Mouse (Mus musculus): ENCODE data around the gene Mcrip1.

The Mcrip1 gene

DNA sequence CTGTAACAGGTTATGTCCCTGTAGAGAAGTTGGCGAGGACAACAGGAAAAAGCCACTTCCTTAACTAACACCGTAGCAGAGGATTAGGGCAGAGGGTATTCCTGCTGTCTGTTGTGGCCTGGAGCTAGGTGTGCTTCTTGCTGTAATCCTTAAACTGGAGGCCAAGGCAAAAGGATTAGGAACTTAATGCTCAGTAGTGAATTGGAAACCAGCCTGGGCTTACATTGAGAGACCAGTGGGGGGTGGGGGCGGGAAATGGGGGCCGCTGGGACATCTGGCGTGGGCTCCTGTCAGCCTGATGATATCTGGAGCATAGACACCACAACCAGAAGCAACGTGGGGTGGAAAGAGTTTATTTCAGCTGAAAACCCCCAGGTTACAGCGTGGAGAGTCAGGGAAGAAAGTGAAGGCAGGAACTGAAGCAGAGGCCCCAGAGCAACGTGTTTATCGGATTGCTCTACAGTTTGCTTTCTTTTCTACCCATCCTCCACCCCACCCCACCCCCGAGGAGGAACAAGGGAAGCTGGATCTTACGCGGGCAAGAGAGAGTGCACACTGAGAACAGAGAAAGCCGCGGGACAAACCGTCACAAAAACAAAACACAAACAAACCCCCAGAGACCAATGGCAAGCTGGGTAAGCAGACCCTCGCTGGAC is 39.0 kb downstream of the Mcrip1 start:
- DNase-seq: peak; percentile 39 to 45

DNA sequence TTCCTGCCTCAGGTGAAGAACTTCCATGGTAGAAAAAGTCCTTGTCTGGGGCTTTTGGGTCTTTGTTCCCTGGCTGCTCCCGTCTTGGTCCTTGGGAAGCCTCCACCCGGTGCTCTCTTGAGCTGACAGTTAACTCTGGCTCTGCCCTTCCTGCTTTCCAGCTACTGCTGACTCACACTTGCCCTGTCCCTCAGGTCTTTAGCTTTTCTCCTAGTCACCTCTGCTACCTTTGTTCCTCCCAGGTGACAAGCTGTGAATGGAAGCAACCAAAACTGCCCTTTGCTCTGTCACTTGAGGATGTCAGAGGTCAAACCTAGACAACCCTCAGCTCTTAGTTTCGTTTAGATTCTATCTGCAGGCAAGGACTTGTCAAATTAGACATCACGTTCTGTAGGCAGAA is 39.6 kb downstream of the Mcrip1 start:
- DNase-seq: no peak

DNA sequence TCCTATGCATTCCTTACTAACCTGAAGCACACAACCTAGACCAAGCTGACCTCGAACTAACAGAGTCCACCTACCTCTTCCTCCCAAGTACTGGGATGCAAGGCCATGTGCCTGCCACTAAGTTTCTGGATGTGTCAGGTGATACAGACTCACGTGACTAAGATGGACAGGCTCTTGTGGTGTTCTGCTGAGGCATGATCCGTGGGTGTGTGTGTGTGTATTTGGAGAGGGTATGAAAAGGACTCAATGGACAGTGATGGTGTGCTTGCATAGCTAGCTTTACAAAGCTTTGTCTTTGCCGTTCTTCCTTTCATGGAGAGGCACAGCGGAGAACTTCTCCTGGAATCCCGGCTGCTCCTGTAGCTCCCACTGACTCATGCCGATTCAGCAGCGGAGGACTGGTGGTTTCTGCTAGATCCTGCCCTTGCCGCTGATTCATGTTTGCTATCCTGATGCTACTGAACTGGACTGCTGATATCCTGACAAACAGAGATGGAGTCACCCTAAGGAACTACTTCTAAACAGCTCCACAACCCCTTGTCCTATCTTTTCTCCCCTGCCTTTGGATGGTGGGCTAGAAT is 41.1 kb downstream of the Mcrip1 start:
- no peak for DNase-seq

DNA sequence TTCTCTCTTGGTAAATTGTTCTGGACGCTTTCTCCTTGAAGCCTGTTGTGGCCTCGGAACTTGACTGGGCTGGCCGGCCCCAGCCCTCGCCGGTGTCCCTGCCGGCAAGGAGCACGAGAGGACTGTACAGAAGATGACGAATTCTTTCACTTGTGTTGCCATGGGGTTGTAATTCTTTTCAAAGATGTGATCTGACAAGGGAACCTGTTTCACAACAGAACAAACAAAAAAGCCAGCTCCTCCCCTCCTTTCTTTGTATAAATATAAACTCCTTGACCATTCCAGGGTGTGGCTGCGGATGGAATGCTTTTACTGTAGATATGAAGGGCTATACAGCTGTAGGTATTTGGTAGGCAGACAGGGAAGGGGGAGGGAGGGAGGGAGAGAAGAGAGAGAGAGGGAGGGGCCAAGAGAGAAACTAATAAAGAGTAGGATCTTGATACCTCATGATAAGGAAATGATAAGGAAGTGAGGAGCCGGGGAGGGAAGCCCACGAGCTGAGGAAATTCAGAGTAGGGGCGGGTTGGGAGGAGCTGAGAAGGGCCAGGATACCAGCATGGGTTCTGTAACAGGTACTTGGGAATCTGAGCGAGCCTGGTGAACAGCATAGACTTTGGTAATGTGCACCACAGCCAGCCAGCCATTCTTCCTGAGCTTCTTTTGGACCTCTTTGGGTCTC is 41.8 kb downstream of the Mcrip1 start:
- DNase-seq: no peak

DNA sequence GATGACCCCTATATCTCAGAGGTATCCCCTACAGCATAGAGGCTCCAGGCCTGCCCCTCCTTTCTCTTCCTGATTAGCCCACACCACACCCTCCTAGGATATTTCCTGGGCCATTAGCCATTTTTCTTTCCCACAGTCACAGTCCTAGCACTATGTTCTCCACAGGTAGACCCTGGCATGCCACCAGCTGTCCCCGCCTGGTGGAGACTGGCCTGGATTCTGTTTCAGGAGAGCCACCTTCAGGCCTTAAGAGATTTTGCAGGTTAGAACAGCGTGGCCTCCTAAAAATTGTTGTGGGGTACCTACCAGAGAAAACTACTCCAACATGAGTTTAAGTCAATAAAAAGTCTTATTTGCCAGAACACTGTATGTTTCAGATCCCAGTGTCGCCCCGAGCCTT is 42.6 kb downstream of the Mcrip1 start:
- no peak for DNase-seq

DNA sequence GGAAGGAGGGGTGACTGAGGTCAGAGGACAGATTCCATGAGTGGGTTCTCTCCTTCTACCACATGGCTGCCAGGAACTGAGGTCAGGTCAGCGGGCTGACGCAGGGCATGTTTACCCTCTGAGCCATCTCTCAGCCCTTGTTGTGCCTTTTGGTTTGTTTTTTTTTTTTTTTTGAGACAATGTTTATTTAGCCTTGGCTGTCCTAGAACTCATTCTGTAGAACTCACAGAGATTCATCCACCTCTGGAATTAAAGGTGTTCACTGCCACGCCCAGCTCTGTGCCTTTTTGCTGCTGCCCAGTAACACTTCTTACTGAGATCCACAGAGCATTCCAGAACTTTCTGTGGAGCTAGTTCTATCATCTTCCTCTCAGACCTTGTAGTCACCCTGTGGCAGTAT is 43.9 kb downstream of the Mcrip1 start:
- DNase-seq: no peak

DNA sequence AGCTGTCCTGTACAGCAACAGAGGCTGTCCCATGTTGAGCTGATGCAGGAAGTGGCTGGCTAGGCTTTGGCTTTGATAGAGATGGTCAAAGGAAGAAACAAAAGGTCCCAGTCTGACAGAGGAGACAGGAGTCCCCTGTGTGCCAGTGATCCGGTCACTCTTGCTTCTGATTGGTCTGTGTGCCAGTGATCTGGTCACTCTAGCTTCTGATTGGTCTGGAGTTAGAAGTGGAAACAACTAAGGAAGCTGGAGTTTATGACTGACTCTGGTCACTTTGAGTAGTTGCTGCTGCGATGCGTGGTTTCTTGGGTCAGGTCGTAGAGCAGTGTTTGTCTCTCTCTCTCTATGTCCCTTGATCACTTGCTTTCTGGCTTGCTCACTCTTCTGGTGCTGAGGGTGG is 47.8 kb downstream of the Mcrip1 start:
- no peak for DNase-seq

DNA sequence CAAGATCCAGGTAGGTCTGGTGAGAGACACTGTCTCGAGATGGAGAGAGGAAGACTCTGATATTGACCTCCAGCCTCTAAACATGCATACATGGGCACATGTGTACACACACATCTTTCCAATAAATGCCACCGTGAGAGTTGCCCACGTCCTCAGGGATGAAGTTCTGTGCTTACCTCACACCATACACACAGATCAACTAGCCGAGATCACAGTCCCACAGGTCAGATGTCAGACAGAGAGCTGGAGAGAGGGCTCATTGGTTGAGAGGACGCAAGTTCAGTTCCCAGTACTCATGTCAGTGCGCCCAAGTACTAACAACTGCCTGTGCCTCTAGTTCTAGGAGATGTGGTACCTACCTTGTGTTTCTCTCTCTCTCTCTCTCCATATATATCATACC is 48.5 kb downstream of the Mcrip1 start:
- no peak for DNase-seq

DNA sequence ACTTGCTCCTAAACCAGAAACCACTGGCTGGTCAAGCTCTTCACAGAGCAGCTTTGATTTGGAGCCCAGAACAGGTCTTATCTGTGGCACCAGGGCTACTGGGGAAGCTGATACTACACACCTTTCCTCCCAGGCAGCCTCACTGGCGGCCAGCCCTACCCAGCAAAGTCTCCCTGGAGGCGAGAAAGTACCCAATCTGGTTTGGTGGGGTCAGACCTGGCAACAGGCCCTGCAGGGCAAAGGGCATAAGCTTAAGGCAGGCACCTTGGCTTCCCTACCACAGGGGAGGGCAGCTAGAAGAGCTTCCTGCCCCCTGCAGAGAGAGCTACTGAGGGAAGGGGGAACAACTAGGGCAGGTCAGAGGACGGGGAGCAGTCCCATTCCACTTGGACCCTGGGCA is 49.2 kb downstream of the Mcrip1 start:
- DNase-seq: no peak

DNA sequence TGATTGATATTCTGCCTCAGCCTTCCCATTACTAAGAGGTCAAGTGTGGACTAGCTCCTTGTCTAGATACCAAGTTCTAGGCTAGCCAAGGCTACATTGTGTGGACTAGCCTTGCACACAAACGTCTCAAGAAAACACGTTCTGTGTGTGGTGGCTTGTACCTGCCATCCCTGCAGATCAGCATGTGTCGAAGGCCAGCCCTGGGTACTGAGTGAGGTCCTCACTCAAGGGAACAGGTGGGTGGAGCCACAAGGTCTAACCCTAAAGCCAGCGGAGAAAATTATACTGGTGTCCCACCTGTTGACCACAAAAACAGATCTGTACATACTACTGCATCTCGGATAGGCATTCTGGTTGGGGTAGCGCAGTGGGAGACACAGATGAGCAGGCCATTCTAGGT is 49.6 kb downstream of the Mcrip1 start:
- DNase-seq: no peak

DNA sequence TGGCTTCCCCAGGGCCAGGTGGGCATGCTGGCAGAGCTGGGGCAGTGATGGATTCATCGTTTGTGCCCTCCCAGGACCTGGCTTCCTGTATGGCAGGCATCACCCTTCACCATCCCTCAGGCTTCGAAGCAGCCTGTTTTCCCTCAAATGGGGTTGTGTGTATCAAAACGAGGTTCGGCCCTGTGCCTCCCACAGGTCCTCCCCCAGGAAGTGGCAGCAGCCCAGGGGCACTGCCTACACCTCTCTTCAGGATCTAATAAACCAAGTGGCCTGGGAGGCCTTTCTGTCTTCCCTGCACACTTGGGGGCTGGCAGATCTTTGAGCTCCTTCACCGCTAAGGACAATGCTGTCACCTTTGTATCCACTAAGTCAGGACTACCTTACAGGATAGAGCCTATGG is 50.6 kb downstream of the Mcrip1 start:
- DNase-seq: no peak

DNA sequence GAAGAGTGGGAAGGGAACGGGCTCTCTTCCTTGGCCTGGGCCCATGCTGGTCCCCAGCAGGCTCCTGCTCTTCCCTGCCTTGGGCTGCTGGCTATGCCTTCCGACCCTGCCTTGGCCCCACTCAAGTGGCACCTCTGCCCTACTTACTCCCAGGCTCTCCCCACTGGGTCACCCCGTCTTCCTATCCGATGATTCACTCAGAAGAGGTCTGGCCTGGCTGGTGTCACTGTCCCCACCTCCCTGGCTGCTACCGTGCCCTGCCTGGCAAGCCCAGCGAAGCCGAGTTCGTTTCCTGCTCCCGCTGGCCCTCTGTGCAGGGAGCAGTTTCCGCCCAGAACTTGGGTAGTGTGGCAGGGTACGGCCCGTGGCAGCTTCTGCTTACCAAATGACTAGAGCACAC is 51.3 kb downstream of the Mcrip1 start:
- DNase-seq: no peak

DNA sequence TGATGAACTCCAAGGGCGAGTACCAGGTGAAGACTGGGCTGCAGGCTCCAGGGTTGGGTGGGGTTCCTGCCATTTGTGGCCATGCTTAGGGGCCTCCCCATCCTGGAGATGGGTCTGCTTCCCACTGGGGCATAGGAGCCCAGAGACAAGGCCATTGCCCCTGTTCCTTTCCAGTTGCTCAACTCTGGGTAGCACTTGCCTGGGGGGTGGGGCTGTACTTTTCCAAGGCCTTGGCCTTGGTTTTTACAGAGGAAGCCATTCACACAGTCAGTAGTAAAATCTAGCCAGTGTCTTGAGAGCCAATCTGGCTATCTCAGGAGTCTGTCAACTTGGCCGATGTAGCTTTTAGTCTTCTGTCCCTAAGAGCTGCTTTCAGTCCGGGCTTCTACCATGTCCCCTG is 52.1 kb downstream of the Mcrip1 start:
- no peak for DNase-seq

DNA sequence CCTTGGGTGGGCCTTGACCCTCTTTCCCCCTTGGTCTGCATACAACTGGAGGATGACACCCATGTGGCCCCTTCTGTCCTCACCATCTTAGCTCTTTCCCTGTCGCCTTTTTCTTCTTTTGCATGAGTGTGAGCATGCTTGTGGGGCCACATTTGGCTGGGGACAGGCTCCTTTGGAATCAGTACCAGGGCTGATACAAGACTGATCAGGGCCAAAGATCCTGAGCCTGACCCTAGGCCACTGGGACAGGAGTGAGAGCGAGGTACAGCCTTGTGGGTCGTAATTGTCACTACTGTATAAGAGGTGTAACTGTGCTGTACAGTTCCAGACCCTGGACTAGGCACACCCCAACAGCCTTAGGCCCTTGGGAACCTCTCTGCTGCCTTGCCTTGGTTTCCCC is 55.6 kb downstream of the Mcrip1 start:
- no peak for DNase-seq

DNA sequence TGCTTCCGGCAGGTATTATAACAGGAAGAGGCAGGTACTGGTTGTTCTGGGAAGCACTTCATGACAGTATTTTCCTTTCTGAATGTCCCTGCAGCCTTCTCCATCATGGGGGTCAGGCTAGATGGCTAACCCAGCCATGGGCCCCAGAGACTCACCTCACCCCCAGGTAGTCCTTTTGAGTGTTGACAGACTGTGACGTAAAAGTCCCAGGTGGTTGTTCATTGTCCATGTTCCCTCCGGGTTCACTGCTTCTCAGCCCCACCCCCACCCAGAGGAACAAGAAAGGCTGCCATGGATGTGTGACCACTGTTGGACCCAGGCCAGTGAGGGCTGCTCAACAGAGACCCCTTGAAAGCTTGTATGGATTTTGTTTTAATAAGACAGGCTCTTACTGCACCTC is 56.2 kb downstream of the Mcrip1 start:
- no peak for DNase-seq
